Mouse (Mus musculus): ENCODE results near the gene 9430038I01Rik. TPM values are rescaled to one million over a fixed set of nuclear protein-coding genes. Genes with fewer than 3 reads are reported as not detected.
"Not testable (repeated sequence)": the region's sequence is repeated elsewhere in the genome, so short reads cannot be mapped to it uniquely, and the experiment has no call there.

The 9430038I01Rik gene
- 18.0 and 18.1 TPM in 2 replicates for polyA plus RNA-seq (2014; fragmentation: Nextera tagmentation; extraction: Ambion mirVana)

GRCm38 (mm10) chr7:137410337-137411197 lies at the start of gene 9430038I01Rik:
Gene 9430038I01Rik (minus strand): TSS chr7:137410762.
- Histone ChIP-seq H3K9me3 (ENCODE audit: control insufficient read depth, low read length) (no peaks in the 10 kb centered on the region), H3K27me3 (replicated peaks; ENCODE audit: control insufficient read depth, insufficient read depth, low read length) (no peaks in the 10 kb centered on the region), H3K27ac (ENCODE audit: low read depth, low read length) (peak within 1 kb of the TSS; percentile 81), H3K4me2 (peak within 1 kb of the TSS; percentile 70), H3K9ac (ENCODE audit: low read depth, low read length) (peak within 1 kb of the TSS; percentile 78), H3K36me3 (ENCODE audit: control insufficient read depth, insufficient read depth, low read length) (no peaks in the 10 kb centered on the region), H3K4me3 (ENCODE audit: low read depth, low read length) (peak within 1 kb of the TSS; percentile 79), H3K4me1 (replicated peaks; ENCODE audit: control insufficient read depth, insufficient read depth, low read length) (peaks cover 5% of the 10 kb centered on the region; the same call in 1 of the 2 replicates)
- WGBS = under 1% methylated on average over 62 of the region's 63 CpGs
- peak; percentile 96 for DNase-seq (ENCODE audit: low spot score)
- peak; percentile 100 for ATAC-seq (replicated peaks; ENCODE audit: low FRiP score)

- ATAC-seq (replicated peaks; ENCODE audit: low FRiP score) (no peak), DNase-seq (ENCODE audit: low spot score) (no peak)
- Histone ChIP-seq H3K9ac (ENCODE audit: low read depth, low read length) (no peak overlapping the region), H3K27me3 (replicated peaks; ENCODE audit: control insufficient read depth, insufficient read depth, low read length) (no peaks in the 10 kb centered on the region), H3K4me3 (ENCODE audit: low read depth, low read length) (no peak overlapping the region), H3K36me3 (ENCODE audit: control insufficient read depth, insufficient read depth, low read length) (peaks cover 2% of the 10 kb centered on the region; the same call in 1 of the 2 replicates), H3K4me2 (no peak overlapping the region), H3K4me1 (replicated peaks; ENCODE audit: control insufficient read depth, insufficient read depth, low read length) (no peaks in the 10 kb centered on the region), H3K27ac (ENCODE audit: low read depth, low read length) (no peak overlapping the region), H3K9me3 (ENCODE audit: control insufficient read depth, low read length) (no peaks in the 10 kb centered on the region)
- 91% methylated on average over 12 of the region's 12 CpGs for WGBS
Observed at GRCm38 (mm10) chr7:137445321-137445720, 34.8 kb upstream of the 9430038I01Rik start.

GRCm38 (mm10) chr7:137442951-137443350 lies 32.4 kb upstream of the 9430038I01Rik start:
- Histone ChIP-seq H3K4me1 (replicated peaks; ENCODE audit: control insufficient read depth, insufficient read depth, low read length) (peaks cover 6% of the 10 kb centered on the region), H3K9me3 (ENCODE audit: control insufficient read depth, low read length) (no peaks in the 10 kb centered on the region), H3K27me3 (replicated peaks; ENCODE audit: control insufficient read depth, insufficient read depth, low read length) (no peaks in the 10 kb centered on the region), H3K27ac (ENCODE audit: low read depth, low read length) (no peak overlapping the region), H3K9ac (ENCODE audit: low read depth, low read length) (no peak overlapping the region), H3K4me2 (no peak overlapping the region), H3K4me3 (ENCODE audit: low read depth, low read length) (no peak overlapping the region), H3K36me3 (ENCODE audit: control insufficient read depth, insufficient read depth, low read length) (peaks cover 2% of the 10 kb centered on the region; the same call in 1 of the 2 replicates)
- no peak for ATAC-seq (replicated peaks; ENCODE audit: low FRiP score)
- DNase-seq (ENCODE audit: low spot score) = no peak
- WGBS = 93% methylated on average over 4 of the region's 4 CpGs

GRCm38 (mm10) chr7:137438962-137439361 lies 28.4 kb upstream of the 9430038I01Rik start:
- not testable (repeated sequence) for ATAC-seq (replicated peaks; ENCODE audit: low FRiP score); H3K27me3 ChIP-seq (replicated peaks; ENCODE audit: control insufficient read depth, insufficient read depth, low read length); H3K36me3 ChIP-seq (ENCODE audit: control insufficient read depth, insufficient read depth, low read length); H3K9me3 ChIP-seq (ENCODE audit: control insufficient read depth, low read length); DNase-seq (ENCODE audit: low spot score); H3K27ac ChIP-seq (ENCODE audit: low read depth, low read length)
- Histone ChIP-seq H3K4me1 (replicated peaks; ENCODE audit: control insufficient read depth, insufficient read depth, low read length) (peaks cover 12% of the 10 kb centered on the region), H3K4me3 (ENCODE audit: low read depth, low read length) (peak overlapping the region; percentile 83), H3K4me2 (peak overlapping the region; percentile 87), H3K9ac (ENCODE audit: low read depth, low read length) (peak overlapping the region; percentile 84)
- WGBS = 79% methylated on average over 7 of the region's 7 CpGs

- WGBS = 7% methylated on average over 7 of the region's 7 CpGs
- Histone ChIP-seq H3K4me1 (replicated peaks; ENCODE audit: control insufficient read depth, insufficient read depth, low read length) (peaks cover 12% of the 10 kb centered on the region), H3K9me3 (ENCODE audit: control insufficient read depth, low read length) (no peaks in the 10 kb centered on the region), H3K4me3 (ENCODE audit: low read depth, low read length) (peak overlapping the region; percentile 83), H3K27ac (ENCODE audit: low read depth, low read length) (peak overlapping the region; percentile 72), H3K36me3 (ENCODE audit: control insufficient read depth, insufficient read depth, low read length) (no peaks in the 10 kb centered on the region), H3K27me3 (replicated peaks; ENCODE audit: control insufficient read depth, insufficient read depth, low read length) (no peaks in the 10 kb centered on the region), H3K4me2 (peak overlapping the region; percentile 87), H3K9ac (ENCODE audit: low read depth, low read length) (peak overlapping the region; percentile 84)
- DNase-seq (ENCODE audit: low spot score) (no peak), ATAC-seq (replicated peaks; ENCODE audit: low FRiP score) (peak; percentile 28; the same call in 1 of the 2 replicates)
Observed at GRCm38 (mm10) chr7:137438179-137438550, 27.6 kb upstream of the 9430038I01Rik start.

GRCm38 (mm10) chr7:137437440-137438178 lies 27.0 kb upstream of the 9430038I01Rik start, which contains the start of gene Glrx3:
Gene Glrx3 (plus strand): TSS chr7:137437614.
- DNase-seq (ENCODE audit: low spot score) (peak; percentile 94), ATAC-seq (replicated peaks; ENCODE audit: low FRiP score) (peak; percentile 99)
- Histone ChIP-seq H3K27ac (ENCODE audit: low read depth, low read length) (peak within 1 kb of the TSS; percentile 72), H3K4me2 (peak within 1 kb of the TSS; percentile 87), H3K4me1 (replicated peaks; ENCODE audit: control insufficient read depth, insufficient read depth, low read length) (peaks cover 12% of the 10 kb centered on the region), H3K36me3 (ENCODE audit: control insufficient read depth, insufficient read depth, low read length) (no peaks in the 10 kb centered on the region), H3K4me3 (ENCODE audit: low read depth, low read length) (peak within 1 kb of the TSS; percentile 83), H3K9me3 (ENCODE audit: control insufficient read depth, low read length) (no peaks in the 10 kb centered on the region), H3K27me3 (replicated peaks; ENCODE audit: control insufficient read depth, insufficient read depth, low read length) (no peaks in the 10 kb centered on the region), H3K9ac (ENCODE audit: low read depth, low read length) (peak within 1 kb of the TSS; percentile 84)
- WGBS = under 1% methylated on average over 69 of the region's 69 CpGs

GRCm38 (mm10) chr7:137436901-137437300 lies 26.3 kb upstream of the 9430038I01Rik start:
- 70% methylated on average over 6 of the region's 6 CpGs for WGBS
- ATAC-seq (replicated peaks; ENCODE audit: low FRiP score) = peak; percentile 8; the same call in 1 of the 2 replicates
- Histone ChIP-seq H3K27me3 (replicated peaks; ENCODE audit: control insufficient read depth, insufficient read depth, low read length) (no peaks in the 10 kb centered on the region), H3K9me3 (ENCODE audit: control insufficient read depth, low read length) (no peaks in the 10 kb centered on the region), H3K4me1 (replicated peaks; ENCODE audit: control insufficient read depth, insufficient read depth, low read length) (peaks cover 12% of the 10 kb centered on the region), H3K36me3 (ENCODE audit: control insufficient read depth, insufficient read depth, low read length) (no peaks in the 10 kb centered on the region), H3K4me2 (peak overlapping the region; percentile 31; the same call in 1 of the 2 replicates), H3K27ac (ENCODE audit: low read depth, low read length) (no peak overlapping the region; the same call in 1 of the 2 replicates), H3K4me3 (ENCODE audit: low read depth, low read length) (0 out of 2 replicates have a peak overlapping the region, but pooled peaks have one; percentile 83), H3K9ac (ENCODE audit: low read depth, low read length) (no peak overlapping the region)
- no peak for DNase-seq (ENCODE audit: low spot score)

- Histone ChIP-seq H3K27ac (ENCODE audit: low read depth, low read length) (no peak overlapping the region), H3K9me3 (ENCODE audit: control insufficient read depth, low read length) (no peaks in the 10 kb centered on the region), H3K27me3 (replicated peaks; ENCODE audit: control insufficient read depth, insufficient read depth, low read length) (no peaks in the 10 kb centered on the region), H3K4me1 (replicated peaks; ENCODE audit: control insufficient read depth, insufficient read depth, low read length) (peaks cover 3% of the 10 kb centered on the region), H3K9ac (ENCODE audit: low read depth, low read length) (no peak overlapping the region), H3K4me3 (ENCODE audit: low read depth, low read length) (no peak overlapping the region), H3K4me2 (no peak overlapping the region), H3K36me3 (ENCODE audit: control insufficient read depth, insufficient read depth, low read length) (no peaks in the 10 kb centered on the region)
- DNase-seq (ENCODE audit: low spot score) (no peak), ATAC-seq (replicated peaks; ENCODE audit: low FRiP score) (no peak)
- WGBS = 62% methylated on average over 13 of the region's 13 CpGs
Observed at GRCm38 (mm10) chr7:137431769-137432603, 21.4 kb upstream of the 9430038I01Rik start.
